Mouse (Mus musculus) myocyte (in vitro differentiated cells): ENCODE data around the gene Fam78a. TPM values are rescaled to one million over a fixed set of nuclear protein-coding genes. Genes with fewer than 3 reads are reported as not detected.

Source experiments
- H3K27me3 ChIP-seq: one replicate; pipeline ENCODE4 v1.6.1; 2011; ENCODE audit not compliant: control insufficient read depth, insufficient read depth, insufficient read length
- H3K36me3 ChIP-seq: one replicate; pipeline ENCODE4 v1.6.1; 2011; ENCODE audit not compliant: control insufficient read depth, insufficient read depth
- H3K4me2 ChIP-seq: one replicate; pipeline ENCODE4 v1.6.1; 2011; ENCODE audit warnings: low read depth, control low read depth
- H3K4me3 ChIP-seq: one replicate; pipeline ENCODE4 v1.5.1; 2011; ENCODE audit warnings: mild to moderate bottlenecking, control low read depth, moderate library complexity
- H3K79me2 ChIP-seq: one replicate; pipeline ENCODE4 v1.6.1; 2011; ENCODE audit not compliant: control insufficient read depth, insufficient read depth
- H3ac ChIP-seq: one replicate; pipeline ENCODE4 v1.6.1; 2011; ENCODE audit not compliant: control insufficient read depth, insufficient read length
- CEBPB ChIP-seq: IDR thresholded peaks from 2 replicates; pipeline ENCODE4 v1.6.1; 2011; ENCODE audit warnings: mild to moderate bottlenecking, moderate library complexity; ENCODE audit not compliant: poor library complexity, insufficient read depth, severe bottlenecking
- E2F4 ChIP-seq: IDR thresholded peaks from one replicate; pipeline ENCODE4 v1.6.1; 2011; ENCODE audit warnings: mild to moderate bottlenecking, control low read depth, moderate library complexity; ENCODE audit not compliant: insufficient read depth
- MAX ChIP-seq: IDR thresholded peaks from one replicate; pipeline ENCODE4 v1.6.1; 2011; ENCODE audit warnings: low read depth, mild to moderate bottlenecking, control low read depth
- MYOD1 ChIP-seq, 3 experiments: IDR thresholded peaks; one replicate each; pipeline ENCODE4 v1.6.1; 2011; ENCODE audit warnings: control low read depth in 2 of 3, low read depth in 2 of 3, mild to moderate bottlenecking in 2 of 3, moderate library complexity in 1 of 3; ENCODE audit not compliant: insufficient read length in 2 of 3, control insufficient read depth in 1 of 3
- MYOG ChIP-seq, 3 experiments: IDR thresholded peaks; one replicate each; pipeline ENCODE4 v1.6.1; 2011; ENCODE audit warnings: control low read depth in 2 of 3, low read depth in 2 of 3, mild to moderate bottlenecking in 2 of 3; ENCODE audit not compliant: insufficient read length in 2 of 3, control insufficient read depth in 1 of 3, insufficient read depth in 1 of 3
- POLR2A ChIP-seq: IDR thresholded peaks from one replicate; pipeline ENCODE4 v1.6.1; 2011; ENCODE audit warnings: low read depth, mild to moderate bottlenecking, control low read depth, moderate library complexity; ENCODE audit not compliant: insufficient read length
- POLR2AphosphoS2 ChIP-seq: IDR thresholded peaks from one replicate; pipeline ENCODE4 v1.6.1; 2011; ENCODE audit warnings: low read depth, control low read depth; ENCODE audit not compliant: insufficient read length
- REST ChIP-seq: IDR thresholded peaks from one replicate; pipeline ENCODE4 v1.6.1; 2011; ENCODE audit warnings: mild to moderate bottlenecking, control low read depth, moderate library complexity; ENCODE audit not compliant: insufficient read depth, insufficient read length
- SRF ChIP-seq: IDR thresholded peaks from one replicate; pipeline ENCODE4 v1.6.1; 2011; ENCODE audit warnings: low read depth; ENCODE audit not compliant: control insufficient read depth, insufficient read length
- TCF12 ChIP-seq: IDR thresholded peaks from one replicate; pipeline ENCODE4 v1.6.1; 2011; ENCODE audit warnings: mild to moderate bottlenecking, control low read depth; ENCODE audit not compliant: poor library complexity, insufficient read depth, severe bottlenecking
- TCF3 ChIP-seq: IDR thresholded peaks from one replicate; pipeline ENCODE4 v1.6.1; 2011; ENCODE audit warnings: low read depth, control low read depth; ENCODE audit not compliant: insufficient read length
- USF1 ChIP-seq: IDR thresholded peaks from one replicate; pipeline ENCODE4 v1.6.1; 2011; ENCODE audit warnings: low read depth, mild to moderate bottlenecking, control low read depth, moderate library complexity
- polyA plus RNA-seq: library from polyadenylated mRNA; unstranded; fragments of >200 nt; fragmentation: generic; extraction: Trizol; gene quantifications from one replicate; pipeline ENCODE4 v1.2.1, GENCODE M21; 2012; ENCODE audit warnings: missing spikeins

Fam78a gene
- polyA plus RNA-seq, 1 experiment, result 4.7 TPM

- peak overlapping the region; percentile 45 for H3K4me2 ChIP-seq
- H3ac ChIP-seq, result no peak overlapping the region
- no peaks in the 10 kb centered on the region for H3K36me3 ChIP-seq
- H3K79me2 ChIP-seq, result no peaks in the 10 kb centered on the region
- TF ChIP-seq REST, result no peak
- no peak for TF ChIP-seq POLR2AphosphoS2
- no peak for TF ChIP-seq MYOD1 (IDR thresholded peaks at IDR 0.05; ENCODE audit: control insufficient read depth in 1 of 3, insufficient read length in 2 of 3, low read depth in 2 of 3)
- no peak for TF ChIP-seq SRF
- no peak for TF ChIP-seq E2F4
- no peak for TF ChIP-seq USF1
- no peak for TF ChIP-seq TCF12
- TF ChIP-seq MAX, result no peak
- no peaks in the 10 kb centered on the region for H3K27me3 ChIP-seq
- no peak overlapping the region for H3K4me3 ChIP-seq
Measured at GRCm38 (mm10) chr2:32130435-32130834, 45.8 kb upstream of the Fam78a start.

GRCm38 (mm10) chr2:32129383-32130074, 44.9 kb upstream of the Fam78a start:
- Histone ChIP-seq H3K4me2 (no peak overlapping the region), H3K36me3 (no peaks in the 10 kb centered on the region), H3ac (no peak overlapping the region), H3K27me3 (no peaks in the 10 kb centered on the region), H3K4me3 (no peak overlapping the region), H3K79me2 (no peaks in the 10 kb centered on the region)
- TF ChIP-seq POLR2A, result no peak
- no peak for TF ChIP-seq TCF12
- TF ChIP-seq MYOG (IDR thresholded peaks at IDR 0.05; ENCODE audit: control insufficient read depth in 1 of 3, insufficient read depth in 1 of 3, insufficient read length in 2 of 3, low read depth in 2 of 3), result peak in 1 of 3 experiments; percentile 16
- TF ChIP-seq POLR2AphosphoS2, result no peak
- TF ChIP-seq CEBPB, result peak; percentile 84
- TF ChIP-seq REST, result no peak

- Histone ChIP-seq H3K4me2 (no peak overlapping the region), H3K79me2 (no peaks in the 10 kb centered on the region), H3K4me3 (no peak overlapping the region), H3K27me3 (no peaks in the 10 kb centered on the region), H3K36me3 (no peaks in the 10 kb centered on the region), H3ac (no peak overlapping the region)
- TF ChIP-seq USF1 (no peak), POLR2AphosphoS2 (no peak), TCF3 (no peak), MYOG (IDR thresholded peaks at IDR 0.05; ENCODE audit: control insufficient read depth in 1 of 3, insufficient read depth in 1 of 3, insufficient read length in 2 of 3, low read depth in 2 of 3) (no peak), MYOD1 (IDR thresholded peaks at IDR 0.05; ENCODE audit: control insufficient read depth in 1 of 3, insufficient read length in 2 of 3, low read depth in 2 of 3) (no peak), REST (no peak), SRF (no peak), TCF12 (no peak), E2F4 (no peak), CEBPB (no peak), POLR2A (no peak)
Measured at GRCm38 (mm10) chr2:32128536-32128841, 43.8 kb upstream of the Fam78a start.

- no peak overlapping the region for H3K4me2 ChIP-seq
Measured at GRCm38 (mm10) chr2:32127653-32128535, 43.2 kb upstream of the Fam78a start.

GRCm38 (mm10) chr2:32121785-32122184, 37.1 kb upstream of the Fam78a start:
- Histone ChIP-seq H3K27me3 (no peaks in the 10 kb centered on the region), H3K4me3 (no peak overlapping the region), H3K36me3 (no peaks in the 10 kb centered on the region), H3K79me2 (no peaks in the 10 kb centered on the region), H3ac (no peak overlapping the region), H3K4me2 (no peak overlapping the region)
- TF ChIP-seq TCF3, result no peak
- TF ChIP-seq REST, result no peak
- no peak for TF ChIP-seq MYOD1 (IDR thresholded peaks at IDR 0.05; ENCODE audit: control insufficient read depth in 1 of 3, insufficient read length in 2 of 3, low read depth in 2 of 3)
- no peak for TF ChIP-seq MAX
- no peak for TF ChIP-seq SRF
- TF ChIP-seq POLR2A, result no peak
- no peak for TF ChIP-seq POLR2AphosphoS2
- no peak for TF ChIP-seq TCF12
- no peak for TF ChIP-seq CEBPB
- TF ChIP-seq USF1, result no peak
- no peak for TF ChIP-seq E2F4
- no peak for TF ChIP-seq MYOG (IDR thresholded peaks at IDR 0.05; ENCODE audit: control insufficient read depth in 1 of 3, insufficient read depth in 1 of 3, insufficient read length in 2 of 3, low read depth in 2 of 3)

More at GRCm38 (mm10) chr2:32127653-32128535, 43.2 kb upstream of the Fam78a start:
- Histone ChIP-seq H3ac (no peak overlapping the region), H3K4me3 (no peak overlapping the region), H3K27me3 (no peaks in the 10 kb centered on the region), H3K79me2 (no peaks in the 10 kb centered on the region), H3K36me3 (no peaks in the 10 kb centered on the region)
- no peak for TF ChIP-seq MYOG (IDR thresholded peaks at IDR 0.05; ENCODE audit: control insufficient read depth in 1 of 3, insufficient read depth in 1 of 3, insufficient read length in 2 of 3, low read depth in 2 of 3)
